Mouse (Mus musculus): Measurements from ENCODE around the gene Sdk2. TPM values are rescaled to one million over a fixed set of nuclear protein-coding genes. Genes with fewer than 3 reads are reported as not detected.

Gene Sdk2
- polyA plus RNA-seq, 1 experiment from 2014 or later = 0.35 TPM

- 48% methylated on average over 9 of the region's 9 CpGs for WGBS (ENCODE audit: insufficient replicate concordance)
- H3K27me3 ChIP-seq (ENCODE audit: control insufficient read depth, insufficient read depth, low read depth, low read length) = no peaks in the 10 kb centered on the region
- no peaks in the 10 kb centered on the region for H3K36me3 ChIP-seq (ENCODE audit: control insufficient read depth, insufficient read depth)
- no peaks in the 10 kb centered on the region for H3K4me1 ChIP-seq (ENCODE audit: control insufficient read depth, low read depth, low read length)
- H3K4me3 ChIP-seq (ENCODE audit: low read depth, low read length) = no peak overlapping the region
- H3K27ac ChIP-seq (ENCODE audit: low read length) = no peak overlapping the region
- no peak for ATAC-seq (ENCODE audit: low read depth)
- no peak overlapping the region for H3K4me2 ChIP-seq (ENCODE audit: low read depth, low read length)
- no peaks in the 10 kb centered on the region for H3K9me3 ChIP-seq (replicated peaks; ENCODE audit: control insufficient read depth, low read length)
- H3K9ac ChIP-seq (ENCODE audit: low read depth, low read length) = no peak overlapping the region
Measured at GRCm38 (mm10) chr11:113933678-113934077, 133.2 kb downstream of the Sdk2 start.

DNA sequence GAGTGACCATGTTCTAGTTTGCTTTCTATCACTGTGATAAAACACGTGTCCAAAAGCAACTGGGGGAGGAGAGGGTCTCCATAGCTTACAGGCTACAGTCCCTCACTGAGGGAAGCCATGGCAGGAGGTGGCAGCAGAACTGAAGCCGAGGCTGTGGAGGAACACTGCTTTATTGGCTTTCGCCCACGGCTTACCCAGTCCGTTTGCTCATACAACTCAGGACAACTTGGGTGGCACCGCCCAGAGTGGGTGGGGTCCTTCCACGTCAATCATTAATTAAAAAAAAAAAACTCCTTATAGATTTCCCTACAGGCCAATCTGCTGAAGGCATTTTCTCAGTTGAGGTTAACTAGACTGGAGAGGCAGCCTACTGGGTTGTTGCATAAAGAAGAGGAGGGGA lies 133.9 kb downstream of the Sdk2 start:
- 46% methylated on average over 7 of the region's 7 CpGs for WGBS (ENCODE audit: insufficient replicate concordance)
- no peak for ATAC-seq (ENCODE audit: low read depth)
- H3K9ac ChIP-seq (ENCODE audit: low read depth, low read length) = no peak overlapping the region
- H3K36me3 ChIP-seq (ENCODE audit: control insufficient read depth, insufficient read depth) = no peaks in the 10 kb centered on the region
- no peaks in the 10 kb centered on the region for H3K27me3 ChIP-seq (ENCODE audit: control insufficient read depth, insufficient read depth, low read depth, low read length)
- H3K27ac ChIP-seq (ENCODE audit: low read length) = no peak overlapping the region
- no peak overlapping the region for H3K4me3 ChIP-seq (ENCODE audit: low read depth, low read length)
- no peak overlapping the region for H3K4me2 ChIP-seq (ENCODE audit: low read depth, low read length)
- H3K4me1 ChIP-seq (ENCODE audit: control insufficient read depth, low read depth, low read length) = no peaks in the 10 kb centered on the region
- H3K9me3 ChIP-seq (replicated peaks; ENCODE audit: control insufficient read depth, low read length) = no peaks in the 10 kb centered on the region

DNA sequence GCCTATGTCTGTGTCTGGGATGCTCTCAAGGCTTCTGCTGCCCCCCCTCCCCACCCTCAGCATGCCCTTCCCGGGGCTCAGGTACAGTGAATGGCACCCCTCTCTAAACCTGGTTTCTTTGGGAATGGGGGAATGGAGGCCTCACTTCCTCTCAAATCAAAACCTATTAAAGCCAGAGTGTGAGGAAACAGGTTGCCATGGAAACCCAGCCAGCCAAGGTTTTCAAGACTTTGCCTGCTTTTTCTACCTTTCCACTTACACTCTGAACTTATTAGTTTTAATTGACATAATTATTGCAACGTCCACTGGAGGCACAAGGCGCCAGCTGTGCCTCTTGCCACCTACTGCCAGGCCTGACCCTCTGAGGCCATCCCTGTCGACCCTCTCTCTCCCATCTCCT lies 135.1 kb downstream of the Sdk2 start:
- H3K4me2 ChIP-seq (ENCODE audit: low read depth, low read length) = no peak overlapping the region

GRCm38 (mm10) chr11:113930112-113930511 lies 136.7 kb downstream of the Sdk2 start:
- 67% methylated on average over 11 of the region's 11 CpGs for WGBS (ENCODE audit: insufficient replicate concordance)
- no peaks in the 10 kb centered on the region for H3K36me3 ChIP-seq (ENCODE audit: control insufficient read depth, insufficient read depth)
- no peaks in the 10 kb centered on the region for H3K27me3 ChIP-seq (ENCODE audit: control insufficient read depth, insufficient read depth, low read depth, low read length)
- H3K9ac ChIP-seq (ENCODE audit: low read depth, low read length) = no peak overlapping the region
- H3K4me2 ChIP-seq (ENCODE audit: low read depth, low read length) = no peak overlapping the region
- no peaks in the 10 kb centered on the region for H3K9me3 ChIP-seq (replicated peaks; ENCODE audit: control insufficient read depth, low read length)
- H3K27ac ChIP-seq (ENCODE audit: low read length) = no peak overlapping the region
- no peak overlapping the region for H3K4me3 ChIP-seq (ENCODE audit: low read depth, low read length)
- no peaks in the 10 kb centered on the region for H3K4me1 ChIP-seq (ENCODE audit: control insufficient read depth, low read depth, low read length)
- no peak for ATAC-seq (ENCODE audit: low read depth)

More for the DNA sequence above, 135.1 kb downstream of the Sdk2 start:
- no peak overlapping the region for H3K9ac ChIP-seq (ENCODE audit: low read depth, low read length)
- H3K9me3 ChIP-seq (replicated peaks; ENCODE audit: control insufficient read depth, low read length) = no peaks in the 10 kb centered on the region
- no peaks in the 10 kb centered on the region for H3K36me3 ChIP-seq (ENCODE audit: control insufficient read depth, insufficient read depth)
- ATAC-seq (ENCODE audit: low read depth) = no peak
- no peaks in the 10 kb centered on the region for H3K4me1 ChIP-seq (ENCODE audit: control insufficient read depth, low read depth, low read length)
- H3K27ac ChIP-seq (ENCODE audit: low read length) = no peak overlapping the region
- WGBS (ENCODE audit: insufficient replicate concordance) = 32% methylated on average over 4 of the region's 4 CpGs
- H3K27me3 ChIP-seq (ENCODE audit: control insufficient read depth, insufficient read depth, low read depth, low read length) = no peaks in the 10 kb centered on the region
- H3K4me3 ChIP-seq (ENCODE audit: low read depth, low read length) = no peak overlapping the region

- H3K4me1 ChIP-seq (ENCODE audit: control insufficient read depth, low read depth, low read length) = no peaks in the 10 kb centered on the region
- H3K27ac ChIP-seq (ENCODE audit: low read length) = no peak overlapping the region
- WGBS (ENCODE audit: insufficient replicate concordance) = 43% methylated on average over 2 of the region's 2 CpGs
- no peaks in the 10 kb centered on the region for H3K27me3 ChIP-seq (ENCODE audit: control insufficient read depth, insufficient read depth, low read depth, low read length)
- no peak for ATAC-seq (ENCODE audit: low read depth)
- H3K9ac ChIP-seq (ENCODE audit: low read depth, low read length) = no peak overlapping the region
- no peaks in the 10 kb centered on the region for H3K9me3 ChIP-seq (replicated peaks; ENCODE audit: control insufficient read depth, low read length)
- H3K4me2 ChIP-seq (ENCODE audit: low read depth, low read length) = no peak overlapping the region
- no peak overlapping the region for H3K4me3 ChIP-seq (ENCODE audit: low read depth, low read length)
- no peaks in the 10 kb centered on the region for H3K36me3 ChIP-seq (ENCODE audit: control insufficient read depth, insufficient read depth)
Measured at GRCm38 (mm10) chr11:113928831-113929230, 138.0 kb downstream of the Sdk2 start.

DNA sequence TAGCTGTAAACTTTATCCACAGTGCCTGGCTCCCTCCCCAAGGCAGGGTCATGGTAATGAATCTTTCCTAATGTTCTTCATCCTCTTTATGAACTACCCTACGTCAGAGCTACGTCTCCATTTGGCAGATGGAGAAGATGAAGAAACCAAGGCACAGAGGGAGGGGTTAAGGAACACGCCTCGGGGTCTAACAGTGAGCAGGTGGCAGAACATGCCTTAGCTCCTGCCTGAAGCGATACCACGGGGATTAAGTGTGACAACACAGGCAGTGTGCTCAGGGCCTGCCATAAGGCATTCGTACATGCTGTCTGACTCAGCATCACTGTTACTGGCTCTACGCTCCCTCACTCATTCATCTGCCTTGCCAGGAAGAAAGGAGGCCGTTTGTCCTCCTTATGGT lies 138.6 kb downstream of the Sdk2 start:
- H3K9ac ChIP-seq (ENCODE audit: low read depth, low read length) = no peak overlapping the region
- no peaks in the 10 kb centered on the region for H3K9me3 ChIP-seq (replicated peaks; ENCODE audit: control insufficient read depth, low read length)
- no peak for ATAC-seq (ENCODE audit: low read depth)
- H3K27ac ChIP-seq (ENCODE audit: low read length) = no peak overlapping the region
- no peak overlapping the region for H3K4me3 ChIP-seq (ENCODE audit: low read depth, low read length)
- WGBS (ENCODE audit: insufficient replicate concordance) = 61% methylated on average over 9 of the region's 9 CpGs
- no peaks in the 10 kb centered on the region for H3K36me3 ChIP-seq (ENCODE audit: control insufficient read depth, insufficient read depth)
- no peaks in the 10 kb centered on the region for H3K27me3 ChIP-seq (ENCODE audit: control insufficient read depth, insufficient read depth, low read depth, low read length)
- no peak overlapping the region for H3K4me2 ChIP-seq (ENCODE audit: low read depth, low read length)
- no peaks in the 10 kb centered on the region for H3K4me1 ChIP-seq (ENCODE audit: control insufficient read depth, low read depth, low read length)

GRCm38 (mm10) chr11:113927826-113928225 lies 139.0 kb downstream of the Sdk2 start:
- Histone ChIP-seq H3K4me1 (ENCODE audit: control insufficient read depth, low read depth, low read length) (no peaks in the 10 kb centered on the region), H3K36me3 (ENCODE audit: control insufficient read depth, insufficient read depth) (no peaks in the 10 kb centered on the region), H3K4me3 (ENCODE audit: low read depth, low read length) (no peak overlapping the region), H3K27me3 (ENCODE audit: control insufficient read depth, insufficient read depth, low read depth, low read length) (no peaks in the 10 kb centered on the region), H3K4me2 (ENCODE audit: low read depth, low read length) (no peak overlapping the region), H3K9ac (ENCODE audit: low read depth, low read length) (no peak overlapping the region), H3K27ac (ENCODE audit: low read length) (no peak overlapping the region), H3K9me3 (replicated peaks; ENCODE audit: control insufficient read depth, low read length) (no peaks in the 10 kb centered on the region)
- 57% methylated on average over 3 of the region's 3 CpGs for WGBS (ENCODE audit: insufficient replicate concordance)
- no peak for ATAC-seq (ENCODE audit: low read depth)

DNA sequence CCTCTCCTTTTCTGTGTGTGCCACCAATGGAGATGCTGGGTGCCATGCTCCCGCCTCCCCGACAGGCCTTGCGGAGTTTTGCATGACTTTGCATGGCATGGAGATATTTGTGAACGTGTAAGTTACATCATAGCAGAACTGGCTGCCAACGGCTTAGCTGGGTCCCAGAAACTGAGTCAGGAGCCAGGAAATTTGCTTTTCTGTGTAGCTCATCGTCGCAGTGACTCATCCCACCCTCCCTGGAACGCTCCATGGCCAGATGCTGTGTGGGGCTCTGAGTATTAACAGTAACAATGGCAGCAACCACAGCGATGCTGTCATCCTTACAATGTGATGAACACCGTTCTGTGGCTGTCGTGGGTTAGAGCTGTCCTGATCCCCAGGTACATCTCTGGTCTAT lies 139.6 kb downstream of the Sdk2 start:
- Histone ChIP-seq H3K9ac (ENCODE audit: low read depth, low read length) (no peak overlapping the region), H3K27me3 (ENCODE audit: control insufficient read depth, insufficient read depth, low read depth, low read length) (no peaks in the 10 kb centered on the region), H3K27ac (ENCODE audit: low read length) (no peak overlapping the region), H3K9me3 (replicated peaks; ENCODE audit: control insufficient read depth, low read length) (no peaks in the 10 kb centered on the region), H3K36me3 (ENCODE audit: control insufficient read depth, insufficient read depth) (no peaks in the 10 kb centered on the region), H3K4me1 (ENCODE audit: control insufficient read depth, low read depth, low read length) (no peaks in the 10 kb centered on the region), H3K4me3 (ENCODE audit: low read depth, low read length) (no peak overlapping the region), H3K4me2 (ENCODE audit: low read depth, low read length) (no peak overlapping the region)
- WGBS (ENCODE audit: insufficient replicate concordance) = 67% methylated on average over 11 of the region's 11 CpGs
- ATAC-seq (ENCODE audit: low read depth) = no peak

DNA sequence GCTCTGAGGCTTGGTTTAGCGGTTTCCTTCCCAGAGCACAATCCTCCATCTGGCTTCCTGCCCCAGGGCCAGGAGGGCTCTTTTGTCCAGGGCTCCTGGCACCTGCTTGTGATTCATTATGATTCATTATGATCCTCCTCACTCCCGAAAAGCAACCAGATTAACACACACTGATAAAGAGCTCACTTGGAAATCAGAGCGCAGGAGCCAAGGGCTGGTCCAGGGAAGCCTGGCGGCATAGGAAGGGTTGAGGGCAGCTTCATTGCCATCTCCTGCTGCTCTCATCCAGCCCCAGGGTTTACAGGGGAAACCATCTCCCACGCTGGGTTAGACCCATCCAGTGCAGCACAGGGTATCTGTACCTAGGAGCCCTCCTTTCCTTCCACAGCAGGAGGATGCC lies 143.7 kb downstream of the Sdk2 start:
- Histone ChIP-seq H3K9ac (ENCODE audit: low read depth, low read length) (no peak overlapping the region), H3K4me1 (ENCODE audit: control insufficient read depth, low read depth, low read length) (no peaks in the 10 kb centered on the region), H3K27me3 (ENCODE audit: control insufficient read depth, insufficient read depth, low read depth, low read length) (no peaks in the 10 kb centered on the region), H3K4me3 (ENCODE audit: low read depth, low read length) (no peak overlapping the region), H3K9me3 (replicated peaks; ENCODE audit: control insufficient read depth, low read length) (no peaks in the 10 kb centered on the region), H3K4me2 (ENCODE audit: low read depth, low read length) (no peak overlapping the region), H3K36me3 (ENCODE audit: control insufficient read depth, insufficient read depth) (no peaks in the 10 kb centered on the region), H3K27ac (ENCODE audit: low read length) (no peak overlapping the region)
- no peak for ATAC-seq (ENCODE audit: low read depth)
- 50% methylated on average over 5 of the region's 5 CpGs for WGBS (ENCODE audit: insufficient replicate concordance)

All from liver, embryonic 16.5 days (tissue).